Mouse (Mus musculus) G1E (cell line): ENCODE data around the gene Ak2.

Experiments
- CTCF ChIP-seq: IDR thresholded peaks from 2 replicates; pipeline ENCODE4 v1.5.1; 2012; ENCODE audit warnings: low read depth, low read length, inconsistent platforms, mixed read lengths
- GATA2 ChIP-seq: IDR thresholded peaks from 2 replicates; pipeline ENCODE4 v1.6.1; 2012; ENCODE audit warnings: low read depth, low read length, inconsistent platforms, borderline replicate concordance

- TF ChIP-seq CTCF (no peak), GATA2 (no peak)
These were observed 59.2 kb downstream of the Ak2 start for GRCm38 (mm10) chr4:129050901-129051417.
